24 mouse cellular contexts compared by ENCODE assay signal in genomic region chr6:54434171-54434570, GRCm38 (mm10). TPM values are rescaled to one million over a fixed set of nuclear protein-coding genes. Genes with fewer than 3 reads are reported as not detected.
DNase-seq lines count a peak whose midpoint lies in the region; ATAC-seq and TF ChIP-seq lines count a peak whose summit lies in the region.
"Had no signal": no experiment of that assay in that cellular context is flagged by ENCODE, and none has a peak within 500 bp of the region (broad histone marks: within the 10 kb centered on the region; RNA-seq: fewer than 3 reads in every experiment).

No protein-coding gene starts in this region.

- no peaks in the 10 kb centered on the region for H3K9me3 ChIP-seq in hindbrain, embryonic 12.5 days (replicated peaks)
- no peaks in the 10 kb centered on the region for H3K9me3 ChIP-seq in hindbrain, embryonic 14.5 days (ENCODE audit: control insufficient read depth, low read length)
- no peaks in the 10 kb centered on the region for H3K9me3 ChIP-seq in midbrain, postnatal 0 days (ENCODE audit: low read length)
- no peaks in the 10 kb centered on the region for H3K9me3 ChIP-seq in midbrain, embryonic 15.5 days
- H3K9me3 ChIP-seq: embryonic facial prominence, embryonic 10.5 days; forebrain, embryonic 12.5 days; kidney, embryonic 15.5 days; limb, embryonic 12.5 days had no signal

- DNase-seq in adrenal gland, adult 2 months = peak; percentile 13
- DNase-seq in adrenal gland, adult 8-10 months = no peak
- no peak for DNase-seq in hindbrain, embryonic 14.5 days (ENCODE audit: low spot score)
- DNase-seq in midbrain, postnatal 0 days (ENCODE audit: low spot score) = peak; percentile 40
- DNase-seq in cerebellum, postnatal 4 days (ENCODE audit: low spot score in 2 of 2) = no peak
- no peak for DNase-seq in gastrocnemius, postnatal 10 days
- DNase-seq: cerebellum, adult 11 months; cerebellum, postnatal 25 days; heart, postnatal 10 days; kidney, postnatal 4 days; right cerebral cortex, adult 18-20 months had no signal

- no peaks in the 10 kb centered on the region for H3K36me3 ChIP-seq in hindbrain, embryonic 12.5 days
- H3K36me3 ChIP-seq in hindbrain, embryonic 14.5 days (replicated peaks; ENCODE audit: control insufficient read depth, insufficient read depth) = no peaks in the 10 kb centered on the region
- H3K36me3 ChIP-seq in midbrain, postnatal 0 days (ENCODE audit: insufficient read depth, low read length) = no peaks in the 10 kb centered on the region
- H3K36me3 ChIP-seq in midbrain, embryonic 15.5 days (replicated peaks) = no peaks in the 10 kb centered on the region
- H3K36me3 ChIP-seq: embryonic facial prominence, embryonic 10.5 days; forebrain, embryonic 12.5 days; G1E; kidney, embryonic 15.5 days; limb, embryonic 12.5 days had no signal

- no peak for TF ChIP-seq CTCF in midbrain, postnatal 0 days (IDR thresholded peaks at IDR 0.05)

- H3K27me3 ChIP-seq in hindbrain, embryonic 12.5 days = peaks cover 18% of the 10 kb centered on the region
- peaks cover 15% of the 10 kb centered on the region for H3K27me3 ChIP-seq in hindbrain, embryonic 14.5 days (ENCODE audit: control insufficient read depth, insufficient read depth, low read length)
- no peaks in the 10 kb centered on the region for H3K27me3 ChIP-seq in midbrain, postnatal 0 days (ENCODE audit: insufficient read depth, low read length)
- H3K27me3 ChIP-seq in midbrain, embryonic 15.5 days (replicated peaks) = no peaks in the 10 kb centered on the region

- 30% methylated on average over 2 of the region's 2 CpGs for WGBS in hindbrain, embryonic 12.5 days
- WGBS in hindbrain, embryonic 14.5 days = 20% methylated on average over 2 of the region's 2 CpGs
- 49% methylated on average over 2 of the region's 2 CpGs for WGBS in midbrain, postnatal 0 days
- WGBS in midbrain, embryonic 15.5 days = 43% methylated on average over 2 of the region's 2 CpGs

- H3K4me2 ChIP-seq in hindbrain, embryonic 12.5 days (replicated peaks) = no peak overlapping the region
- no peak overlapping the region for H3K4me2 ChIP-seq in hindbrain, embryonic 14.5 days (replicated peaks)
- H3K4me2 ChIP-seq in midbrain, postnatal 0 days (ENCODE audit: low read depth, low read length, poor library complexity, severe bottlenecking) = no peak overlapping the region
- H3K4me2 ChIP-seq in midbrain, embryonic 15.5 days = no peak overlapping the region
- H3K4me2 ChIP-seq: forebrain, embryonic 12.5 days; heart, embryonic 11.5 days; kidney, embryonic 15.5 days; limb, embryonic 12.5 days had no signal

- H3K27ac ChIP-seq in hindbrain, embryonic 12.5 days = 0 out of 2 replicates have a peak overlapping the region, but pooled peaks have one; percentile 23
- H3K27ac ChIP-seq in hindbrain, embryonic 14.5 days = no peak overlapping the region
- no peak overlapping the region for H3K27ac ChIP-seq in midbrain, postnatal 0 days (ENCODE audit: low read depth, low read length)
- H3K27ac ChIP-seq in midbrain, embryonic 15.5 days = no peak overlapping the region
- H3K27ac ChIP-seq: embryonic facial prominence, embryonic 10.5 days; forebrain, embryonic 12.5 days; kidney, embryonic 15.5 days; limb, embryonic 12.5 days; liver, embryonic 14.5 days; stomach, postnatal 0 days had no signal

- no peak overlapping the region for H3K9ac ChIP-seq in hindbrain, embryonic 12.5 days
- H3K9ac ChIP-seq in hindbrain, embryonic 14.5 days = no peak overlapping the region
- no peak overlapping the region for H3K9ac ChIP-seq in midbrain, postnatal 0 days (replicated peaks; ENCODE audit: low read length, poor library complexity, severe bottlenecking)
- H3K9ac ChIP-seq in midbrain, embryonic 15.5 days = no peak overlapping the region
- H3K9ac ChIP-seq: forebrain, embryonic 12.5 days; kidney, embryonic 15.5 days; limb, embryonic 12.5 days; liver, embryonic 14.5 days had no signal

- peaks cover 22% of the 10 kb centered on the region for H3K4me1 ChIP-seq in hindbrain, embryonic 12.5 days
- peaks cover 12% of the 10 kb centered on the region for H3K4me1 ChIP-seq in hindbrain, embryonic 14.5 days (replicated peaks; ENCODE audit: control insufficient read depth, insufficient read depth, low read length)
- H3K4me1 ChIP-seq in midbrain, postnatal 0 days (ENCODE audit: insufficient read depth, low read length) = peaks cover 10% of the 10 kb centered on the region; the same call in 1 of the 2 replicates
- H3K4me1 ChIP-seq in midbrain, embryonic 15.5 days = peaks cover 35% of the 10 kb centered on the region

- no peak overlapping the region for H3K4me3 ChIP-seq in hindbrain, embryonic 12.5 days
- H3K4me3 ChIP-seq in hindbrain, embryonic 14.5 days (replicated peaks; ENCODE audit: low read length) = no peak overlapping the region
- no peak overlapping the region for H3K4me3 ChIP-seq in midbrain, postnatal 0 days (ENCODE audit: low read depth, low read length)
- no peak overlapping the region for H3K4me3 ChIP-seq in midbrain, embryonic 15.5 days
- H3K4me3 ChIP-seq: embryonic facial prominence, embryonic 10.5 days; forebrain, embryonic 12.5 days; kidney, embryonic 15.5 days; limb, embryonic 12.5 days had no signal

- no peak for ATAC-seq in hindbrain, embryonic 12.5 days (ENCODE audit: low FRiP score)
- no peak for ATAC-seq in hindbrain, embryonic 14.5 days (ENCODE audit: low FRiP score)
- ATAC-seq in midbrain, postnatal 0 days (ENCODE audit: low FRiP score) = no peak
- ATAC-seq in midbrain, embryonic 15.5 days (replicated peaks) = no peak
- ATAC-seq: CD4-positive, CD25-positive, alpha-beta regulatory T cell, adult 4 months; hindbrain, embryonic 16.5 days; intestine, postnatal 0 days had no signal

RNA-seq across cellular contexts. Expression of gene Wipf3, which starts 4.8 kb away (rescaled TPM):
- 1 to 10 TPM; 1.3 to 2.0 TPM for total RNA-seq in adrenal gland, adult 2 months (2021)
- polyA plus RNA-seq in adrenal gland, adult 2 months (2012; rRNA removed) = 0.65 and 0.69 TPM in 2 replicates
- 1 to 10 TPM; 1.3 to 3.3 (median 2.7) TPM for total RNA-seq in adrenal gland, adult 8-10 months (2022)
- polyA plus RNA-seq in hindbrain, embryonic 12.5 days (2016; fragmentation: Nextera tagmentation; extraction: Ambion mirVana) = 1.5 and 1.7 TPM in 2 replicates
- 3.3 and 3.5 TPM in 2 replicates for polyA plus RNA-seq in hindbrain, embryonic 14.5 days (2014; fragmentation: Nextera tagmentation; extraction: Ambion mirVana)
- 4.5 and 5.9 TPM in 2 replicates for total RNA-seq in midbrain, postnatal 0 days (2014; rRNA removed)
- 1.3 and 1.7 TPM in 2 replicates for polyA plus RNA-seq in midbrain, postnatal 0 days (2015; fragmentation: Nextera tagmentation; extraction: Ambion mirVana)
- 4.2 and 4.3 TPM in 2 replicates for polyA plus RNA-seq in midbrain, embryonic 15.5 days (2015; fragmentation: Nextera tagmentation; extraction: Ambion mirVana)
- 10 to 100 TPM in 1 of 2 experiments, 1 to 10 TPM in 1; 9.7 to 10.4 TPM for total RNA-seq in gastrocnemius, postnatal 10 days (2021)
- polyA plus RNA-seq: CD4-positive, CD25-positive, alpha-beta regulatory T cell, adult 4 months; G1E had no signal

Comparison
In these comparisons a context has a peak if more than half of its experiments do, and no peak if none do; other contexts are left out.
1. DNase-seq: peak in adrenal gland, adult 2 months (single experiment) and midbrain, postnatal 0 days (single experiment); none in adrenal gland, adult 8-10 months (single experiment), hindbrain, embryonic 14.5 days (single experiment), cerebellum, postnatal 4 days (0 of 2) and gastrocnemius, postnatal 10 days (single experiment).